Mouse (Mus musculus): ENCODE data around the gene Cers6.

Gene Cers6

GRCm38 (mm10) chr2:68879071-68879651, 17.9 kb downstream of the Cers6 start:
- DNase-seq (ENCODE audit: low read depth, low spot score), result no peak

GRCm38 (mm10) chr2:68884573-68884972, 23.3 kb downstream of the Cers6 start:
- DNase-seq (ENCODE audit: low read depth, low spot score), result no peak

- DNase-seq (ENCODE audit: low read depth, low spot score), result no peak
Observed at GRCm38 (mm10) chr2:68885206-68885605, 24.0 kb downstream of the Cers6 start.

GRCm38 (mm10) chr2:68885766-68886496, 24.7 kb downstream of the Cers6 start:
- DNase-seq (ENCODE audit: low read depth, low spot score), result peak; percentile 78

- peak; percentile 31 for DNase-seq (ENCODE audit: low read depth, low spot score)
Observed at GRCm38 (mm10) chr2:68886661-68887060, 25.4 kb downstream of the Cers6 start.

GRCm38 (mm10) chr2:68888094-68888705, 27.0 kb downstream of the Cers6 start:
- DNase-seq (ENCODE audit: low read depth, low spot score), result no peak

- peak; percentile 37 for DNase-seq (ENCODE audit: low read depth, low spot score)
Observed at GRCm38 (mm10) chr2:68889661-68890170, 28.5 kb downstream of the Cers6 start.

- no peak for DNase-seq (ENCODE audit: low read depth, low spot score)
Observed at GRCm38 (mm10) chr2:68892476-68892875, 31.2 kb downstream of the Cers6 start.

- no peak for DNase-seq (ENCODE audit: low read depth, low spot score)
Observed at GRCm38 (mm10) chr2:68895044-68895764, 34.0 kb downstream of the Cers6 start.

GRCm38 (mm10) chr2:68896196-68896595, 35.0 kb downstream of the Cers6 start:
- no peak for DNase-seq (ENCODE audit: low read depth, low spot score)

- no peak for DNase-seq (ENCODE audit: low read depth, low spot score)
Observed at GRCm38 (mm10) chr2:68899770-68900521, 38.7 kb downstream of the Cers6 start.

- no peak for DNase-seq (ENCODE audit: low read depth, low spot score)
Observed at GRCm38 (mm10) chr2:68900640-68901378, 39.6 kb downstream of the Cers6 start.

GRCm38 (mm10) chr2:68901708-68902107, 40.5 kb downstream of the Cers6 start:
- no peak for DNase-seq (ENCODE audit: low read depth, low spot score)

- DNase-seq (ENCODE audit: low read depth, low spot score), result no peak
Observed at GRCm38 (mm10) chr2:68902546-68902945, 41.3 kb downstream of the Cers6 start.

GRCm38 (mm10) chr2:68906921-68907320, 45.7 kb downstream of the Cers6 start:
- no peak for DNase-seq (ENCODE audit: low read depth, low spot score)

- DNase-seq (ENCODE audit: low read depth, low spot score), result no peak
Observed at GRCm38 (mm10) chr2:68907721-68908463, 46.7 kb downstream of the Cers6 start.

- DNase-seq (ENCODE audit: low read depth, low spot score), result no peak
Observed at GRCm38 (mm10) chr2:68910727-68911126, 49.5 kb downstream of the Cers6 start.

- peak; percentile 73 for DNase-seq (ENCODE audit: low read depth, low spot score)
Observed at GRCm38 (mm10) chr2:68911587-68912483, 50.6 kb downstream of the Cers6 start.

- no peak for DNase-seq (ENCODE audit: low read depth, low spot score)
Observed at GRCm38 (mm10) chr2:68915742-68916141, 54.5 kb downstream of the Cers6 start.
